Mouse (Mus musculus) stomach, postnatal 0 days (tissue): Measurements from ENCODE around the gene Cnksr1.

Source experiments
- CTCF ChIP-seq: IDR thresholded peaks from 2 replicates; pipeline ENCODE4 v1.5.1; 2016; ENCODE audit warnings: antibody characterized with exemption, low read depth, mild to moderate bottlenecking, moderate library complexity
- EP300 ChIP-seq: optimal IDR thresholded peaks from 2 replicates; pipeline ENCODE3; 2016; ENCODE audit warnings: antibody characterized with exemption

- peak; percentile 98 for TF ChIP-seq CTCF
- no peak for TF ChIP-seq EP300
These were observed 11.5 kb upstream of the Cnksr1 start for GRCm38 (mm10) chr4:134249651-134250050.
